Mouse (Mus musculus): ENCODE measurements at regions not wholly inside any gene's neighbourhood (a gene's known extent, or its start where the extent isn't known, plus 50 kb on each side); places are given as distances from the start of the nearest gene placed in this dataset.
A peak's percentile ranks its signal among the peaks of the same experiment; 100 is the strongest.

DNA sequence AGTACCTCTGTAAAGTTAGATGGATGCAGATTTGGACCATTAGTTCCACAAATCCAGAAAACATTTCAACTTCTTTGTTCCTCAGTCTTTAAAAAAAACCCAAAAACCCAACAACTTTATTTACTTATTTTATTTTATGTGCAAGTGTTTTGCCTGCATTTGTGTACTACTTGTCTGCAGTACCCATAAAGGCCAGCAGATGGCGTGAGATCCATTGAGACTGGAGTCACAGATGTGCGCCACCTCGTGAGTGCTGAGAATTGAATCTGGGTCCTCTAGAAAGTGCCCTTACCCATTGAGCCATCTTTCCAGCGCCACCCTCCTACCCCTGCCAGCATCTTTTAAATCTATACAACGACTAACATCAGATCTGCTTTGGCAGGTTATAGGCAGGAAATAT is 53.0 kb downstream of the Gm12689 start:
- DNase-seq: no peak

DNA sequence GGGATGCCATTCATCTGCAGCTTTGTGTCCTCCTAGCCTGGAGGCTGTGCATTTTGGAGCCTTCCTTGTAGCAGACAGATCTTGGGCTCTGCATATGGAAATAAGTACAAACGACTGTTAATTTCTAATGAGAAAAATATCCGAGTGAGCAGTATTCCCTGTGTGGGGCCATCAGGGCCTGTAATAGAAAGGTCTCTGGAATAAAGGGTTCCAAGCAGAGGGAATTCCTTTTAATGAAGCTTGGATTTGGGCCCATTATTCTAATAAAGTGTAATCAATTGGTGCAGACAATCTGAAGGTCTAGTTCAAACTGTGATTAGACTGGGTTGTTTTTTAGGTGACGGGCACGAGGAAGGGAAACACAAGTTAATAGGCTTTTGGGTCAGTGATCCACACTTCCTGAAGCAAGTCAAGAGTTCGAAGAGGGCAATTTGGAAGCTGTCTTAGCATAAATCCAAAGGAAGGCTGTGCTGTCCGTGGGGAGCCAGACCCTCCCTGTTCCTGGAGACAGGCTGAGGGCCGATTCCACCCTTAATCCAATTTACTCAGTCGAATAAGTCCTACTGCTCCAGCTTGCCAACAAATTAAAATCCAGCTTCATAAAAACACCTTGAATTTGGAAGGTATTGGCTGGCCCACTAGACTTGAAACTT is 57.5 kb downstream of the Gm12689 start:
- no peak for DNase-seq

DNA sequence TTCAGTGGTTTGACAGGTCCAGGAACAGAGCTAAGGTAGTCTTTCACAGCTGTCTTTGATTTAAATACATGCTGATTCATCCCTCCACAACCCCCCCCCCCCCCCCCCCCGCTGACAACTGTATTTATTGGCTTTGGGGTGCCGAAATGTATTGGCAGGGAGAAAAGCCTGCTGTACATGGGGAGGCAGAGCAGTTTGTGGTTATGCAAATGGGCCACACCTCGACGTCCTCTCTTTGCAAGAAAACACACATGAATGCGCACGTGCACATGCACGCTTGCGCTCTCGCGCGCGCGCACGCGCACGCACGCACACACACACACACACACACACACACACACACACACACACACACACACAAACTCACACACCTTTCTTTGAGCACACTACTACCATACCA is 58.5 kb downstream of the Gm12689 start:
- no peak for DNase-seq

GRCm38 (mm10) chr4:99354835-99355234 is 59.1 kb downstream of the Gm12689 start:
- no peak for DNase-seq

DNA sequence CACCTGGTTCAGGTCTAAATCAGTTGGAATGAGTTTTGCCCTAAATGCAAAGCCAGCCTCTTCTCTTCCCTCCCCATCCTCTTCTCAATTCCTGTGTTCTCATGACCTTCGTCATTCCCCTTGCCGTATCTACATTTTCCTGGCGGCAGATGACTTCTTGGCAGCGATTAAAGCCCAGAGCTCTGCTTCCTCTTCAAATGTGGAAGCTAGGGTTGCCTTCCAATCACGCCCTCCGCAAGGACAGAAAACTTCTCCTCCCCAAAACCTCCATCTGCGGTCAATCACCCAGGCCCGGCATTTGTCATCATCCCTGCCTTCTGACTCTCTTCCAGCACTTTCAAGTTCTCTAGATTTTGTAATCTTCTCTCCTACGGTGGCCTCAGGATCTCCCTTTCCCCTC is 72.3 kb downstream of the Gm12689 start:
- no peak for DNase-seq

GRCm38 (mm10) chr4:99371162-99371561 is 75.5 kb downstream of the Gm12689 start:
- no peak for DNase-seq

DNA sequence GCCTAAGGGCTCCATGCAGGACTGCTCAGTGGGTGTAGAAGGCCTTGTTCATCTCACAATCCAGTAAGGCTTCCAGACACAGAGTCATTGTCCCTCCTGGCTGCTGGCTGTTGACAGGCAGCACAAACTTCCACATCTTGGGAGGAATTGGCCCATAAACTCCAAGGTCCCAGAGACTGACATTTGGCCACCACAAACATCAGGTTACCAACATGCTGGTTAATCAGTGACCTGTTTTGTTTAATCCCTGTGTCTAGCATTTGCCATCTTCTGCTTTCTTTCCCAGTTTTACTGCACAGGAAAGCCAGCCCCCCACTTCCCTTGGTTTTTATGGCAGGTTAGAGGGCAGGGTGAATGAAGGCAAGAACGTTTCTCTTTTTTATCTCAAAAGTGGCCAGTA is 80.5 kb downstream of the Gm12689 start:
- no peak for DNase-seq

- no peak for DNase-seq
These were observed 81.2 kb downstream of the Gm12689 start for GRCm38 (mm10) chr4:99376911-99377310.

DNA sequence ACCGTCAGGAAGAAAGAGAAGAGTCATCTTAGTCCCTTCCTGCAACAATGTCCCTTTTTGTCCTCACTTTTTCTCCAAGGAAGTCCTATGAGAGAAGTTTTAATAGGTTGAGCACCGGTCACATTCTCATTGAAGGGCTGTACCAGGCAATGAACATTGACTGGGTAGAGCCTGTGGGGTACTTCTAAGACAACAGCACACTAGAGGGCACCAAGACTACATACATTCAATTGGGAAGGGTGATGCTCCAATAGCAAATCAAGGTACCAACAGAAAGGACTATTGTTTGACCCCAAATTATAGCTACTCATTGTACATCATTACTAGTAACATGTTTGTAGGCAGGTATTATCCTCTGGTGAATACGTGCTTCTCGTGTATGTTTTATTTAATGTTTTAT is 84.3 kb downstream of the Gm12689 start:
- DNase-seq: no peak

- no peak for DNase-seq
These were observed 89.7 kb downstream of the Gm12689 start for GRCm38 (mm10) chr4:99385381-99385780.

DNA sequence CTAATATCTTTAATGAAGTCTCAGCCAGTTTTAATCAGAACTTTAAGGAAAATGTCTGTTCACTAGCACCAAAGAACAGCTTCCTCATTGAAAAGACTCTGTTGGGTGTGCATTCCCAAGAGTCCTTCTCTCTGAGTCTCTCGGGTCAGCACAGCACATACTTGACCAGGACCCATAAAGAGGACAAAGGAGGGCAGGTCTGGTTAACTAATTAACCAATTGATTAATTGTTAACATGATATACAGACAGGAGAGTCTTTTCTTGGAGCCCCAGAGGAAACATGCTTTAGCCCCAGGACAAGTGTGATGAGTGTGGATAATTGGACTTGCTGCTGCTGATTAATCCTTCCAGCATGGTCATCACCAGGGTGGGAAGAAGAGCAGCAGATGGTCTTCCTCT is 93.7 kb downstream of the Gm12689 start:
- DNase-seq: no peak

DNA sequence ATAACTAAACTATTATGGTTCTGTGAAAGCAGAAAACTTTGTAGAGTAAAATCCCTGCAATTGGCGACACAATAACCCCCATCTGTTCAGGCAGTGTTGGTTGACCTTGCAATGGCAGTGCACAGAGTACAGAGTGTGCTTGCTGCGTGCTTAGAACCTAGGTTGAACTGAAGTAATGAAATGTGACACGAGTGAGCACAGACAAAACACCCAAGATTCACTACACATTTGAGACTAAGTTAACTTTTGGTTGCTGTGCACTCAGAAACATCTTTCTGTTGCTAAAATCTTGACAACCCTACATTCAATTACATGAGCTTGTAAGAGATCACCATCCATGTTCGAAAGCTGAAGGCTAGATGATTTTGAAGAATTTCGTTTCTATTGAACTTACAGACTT is 97.3 kb downstream of the Gm12689 start:
- DNase-seq: no peak

GRCm38 (mm10) chr4:99394244-99394643 is 98.5 kb downstream of the Gm12689 start:
- DNase-seq: no peak

DNA sequence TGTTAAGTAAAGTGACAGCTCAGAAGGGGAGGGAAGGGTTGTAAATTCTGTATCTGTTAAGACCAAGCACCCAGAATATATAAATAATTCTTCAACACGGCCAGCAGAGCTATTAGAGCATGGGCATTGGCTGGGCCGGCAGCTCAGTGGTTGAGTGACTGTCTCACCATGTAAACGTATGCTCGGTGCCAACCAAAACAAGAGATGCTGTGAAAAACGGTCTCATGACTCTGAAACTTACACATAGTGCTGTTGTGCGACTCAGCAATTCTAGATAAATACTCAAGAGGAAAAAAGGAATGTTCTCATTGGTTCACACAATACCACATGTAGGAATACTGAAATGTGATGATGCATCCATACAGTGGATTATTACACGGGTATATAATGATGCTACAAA is 111.8 kb downstream of the Gm12689 start:
- no peak for DNase-seq

GRCm38 (mm10) chr4:99423449-99423848 is 127.7 kb downstream of the Gm12689 start:
- no peak for DNase-seq

- peak; percentile 11 to 15 for DNase-seq
These were observed 149.5 kb downstream of the Gm12689 start for GRCm38 (mm10) chr4:99445077-99445754.

- DNase-seq: no peak
These were observed 150.0 kb downstream of the Gm12689 start for GRCm38 (mm10) chr4:99445755-99446128.

DNA sequence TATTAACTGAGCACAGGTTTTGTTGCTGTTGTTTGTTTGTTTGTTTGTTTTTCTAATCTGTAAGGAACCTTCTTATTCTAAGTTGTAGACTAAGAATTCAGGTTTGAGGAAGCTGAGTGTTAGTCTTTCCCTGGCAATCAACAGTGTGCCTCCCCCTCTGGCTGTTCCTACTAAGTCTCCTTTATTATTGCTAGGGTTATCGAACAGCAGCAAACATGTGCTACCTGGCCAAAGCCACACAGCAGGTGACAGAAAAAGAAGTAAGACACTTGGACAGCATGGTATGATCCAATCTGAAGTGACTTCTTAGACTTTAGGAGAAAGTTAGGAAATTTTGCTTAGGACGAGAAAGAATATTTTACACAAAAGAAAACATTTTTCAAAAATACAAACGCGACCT is 163.3 kb downstream of the Gm12689 start:
- no peak for DNase-seq

- peak; percentile 52 to 71 for DNase-seq
These were observed 163.7 kb downstream of the Gm12689 start for GRCm38 (mm10) chr4:99459436-99459835.

GRCm38 (mm10) chr4:99465493-99465892 is 169.8 kb downstream of the Gm12689 start:
- no peak for DNase-seq

DNA sequence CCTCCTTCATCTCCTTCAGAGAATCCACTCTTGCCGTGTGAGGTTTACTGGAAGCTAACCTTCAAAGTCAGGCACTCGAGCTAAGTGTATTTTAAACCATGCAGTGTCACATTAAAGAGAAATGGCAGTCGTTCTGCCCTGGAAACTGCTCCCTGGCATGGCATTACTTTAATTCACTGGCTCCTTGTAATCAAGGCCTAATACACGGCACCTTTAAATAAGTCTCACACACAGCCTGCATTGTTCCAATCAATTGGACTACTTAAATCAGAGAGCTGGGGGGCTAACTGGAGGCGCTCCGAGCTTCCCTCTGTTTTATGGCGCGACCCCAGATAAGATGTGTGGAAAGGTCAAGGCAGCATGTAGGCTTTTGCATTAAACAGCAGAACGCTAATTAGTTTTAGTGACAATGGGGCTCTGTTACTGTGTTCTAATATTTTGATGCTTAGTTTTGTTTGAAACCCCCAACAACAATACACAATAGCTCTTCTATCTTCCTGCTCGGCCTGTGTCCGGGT is 180.1 kb downstream of the Gm12689 start:
- no peak for DNase-seq

- no peak for DNase-seq
These were observed 171.8 kb upstream of the Foxd3 start for GRCm38 (mm10) chr4:99484271-99484670.

- DNase-seq: no peak
These were observed 164.3 kb upstream of the Foxd3 start for GRCm38 (mm10) chr4:99491536-99492514.

All from cerebellum, postnatal 25 days (tissue).